Mouse (Mus musculus): ENCODE data around the gene Nanos1. TPM values are rescaled to one million over a fixed set of nuclear protein-coding genes. Genes with fewer than 3 reads are reported as not detected.
A peak's percentile ranks its signal among the peaks of the same experiment; 100 is the strongest.

The Nanos1 gene
- polyA plus RNA-seq, 1 experiment from 2014 or later = 1.6 TPM

GRCm38 (mm10) chr19:60793170-60793707 lies 37.5 kb downstream of the Nanos1 start:
- H3K36me3 ChIP-seq (ENCODE audit: control insufficient read depth, insufficient read depth, low read length) = no peaks in the 10 kb centered on the region
- no peak overlapping the region for H3K4me3 ChIP-seq (ENCODE audit: low read depth, low read length)

GRCm38 (mm10) chr19:60795244-60795643 lies 39.5 kb downstream of the Nanos1 start:
- Histone ChIP-seq H3K27ac (ENCODE audit: low read depth, low read length) (no peak overlapping the region), H3K9me3 (replicated peaks; ENCODE audit: control insufficient read depth, low read length) (no peaks in the 10 kb centered on the region), H3K4me1 (ENCODE audit: control insufficient read depth, insufficient read depth, low read length) (no peaks in the 10 kb centered on the region), H3K4me2 (no peak overlapping the region), H3K9ac (ENCODE audit: low read depth, low read length) (no peak overlapping the region), H3K27me3 (ENCODE audit: control insufficient read depth, insufficient read depth, low read length) (no peaks in the 10 kb centered on the region), H3K4me3 (ENCODE audit: low read depth, low read length) (no peak overlapping the region), H3K36me3 (ENCODE audit: control insufficient read depth, insufficient read depth, low read length) (no peaks in the 10 kb centered on the region)
- ATAC-seq (replicated peaks; ENCODE audit: insufficient number of reproducible peaks, low FRiP score, low TSS enrichment) = no peak
- 86% methylated on average over 2 of the region's 2 CpGs for WGBS (ENCODE audit: insufficient replicate concordance)

More at GRCm38 (mm10) chr19:60793170-60793707, 37.5 kb downstream of the Nanos1 start:
- peaks cover 3% of the 10 kb centered on the region; the same call in 1 of the 2 replicates for H3K4me1 ChIP-seq (ENCODE audit: control insufficient read depth, insufficient read depth, low read length)
- H3K27ac ChIP-seq (ENCODE audit: low read depth, low read length) = no peak overlapping the region
- no peak overlapping the region for H3K4me2 ChIP-seq
- H3K9me3 ChIP-seq (replicated peaks; ENCODE audit: control insufficient read depth, low read length) = no peaks in the 10 kb centered on the region
- no peak overlapping the region for H3K9ac ChIP-seq (ENCODE audit: low read depth, low read length)
- H3K27me3 ChIP-seq (ENCODE audit: control insufficient read depth, insufficient read depth, low read length) = no peaks in the 10 kb centered on the region
- no peak for ATAC-seq (replicated peaks; ENCODE audit: insufficient number of reproducible peaks, low FRiP score, low TSS enrichment)
- WGBS (ENCODE audit: insufficient replicate concordance) = 86% methylated on average over 2 of the region's 2 CpGs

DNA sequence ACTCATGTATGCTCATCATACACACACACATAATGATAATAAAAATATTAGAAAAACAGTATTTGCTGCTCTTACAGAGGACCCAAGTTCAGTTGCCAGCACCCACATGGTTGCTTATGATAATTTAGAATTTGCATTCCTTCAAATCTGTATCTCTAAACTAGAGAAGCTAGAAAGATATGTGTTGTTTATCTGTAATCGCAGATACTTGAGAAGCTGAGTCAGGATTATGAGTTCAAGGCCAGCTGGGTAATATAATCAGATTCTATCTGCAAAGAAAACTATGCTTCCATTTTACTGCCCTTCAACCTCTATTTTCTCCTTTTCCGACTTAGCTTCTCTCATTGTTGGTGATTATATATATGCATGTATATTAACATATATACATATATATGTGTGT lies 41.6 kb downstream of the Nanos1 start:
- WGBS (ENCODE audit: insufficient replicate concordance) = 77% methylated on average over 2 of the region's 2 CpGs
- H3K36me3 ChIP-seq (ENCODE audit: control insufficient read depth, insufficient read depth, low read length) = no peaks in the 10 kb centered on the region
- H3K4me2 ChIP-seq = no peak overlapping the region
- H3K9ac ChIP-seq (ENCODE audit: low read depth, low read length) = no peak overlapping the region
- no peaks in the 10 kb centered on the region for H3K27me3 ChIP-seq (ENCODE audit: control insufficient read depth, insufficient read depth, low read length)
- no peak overlapping the region for H3K27ac ChIP-seq (ENCODE audit: low read depth, low read length)
- no peak overlapping the region for H3K4me3 ChIP-seq (ENCODE audit: low read depth, low read length)
- H3K9me3 ChIP-seq (replicated peaks; ENCODE audit: control insufficient read depth, low read length) = no peaks in the 10 kb centered on the region
- ATAC-seq (replicated peaks; ENCODE audit: insufficient number of reproducible peaks, low FRiP score, low TSS enrichment) = no peak
- H3K4me1 ChIP-seq (ENCODE audit: control insufficient read depth, insufficient read depth, low read length) = no peaks in the 10 kb centered on the region

DNA sequence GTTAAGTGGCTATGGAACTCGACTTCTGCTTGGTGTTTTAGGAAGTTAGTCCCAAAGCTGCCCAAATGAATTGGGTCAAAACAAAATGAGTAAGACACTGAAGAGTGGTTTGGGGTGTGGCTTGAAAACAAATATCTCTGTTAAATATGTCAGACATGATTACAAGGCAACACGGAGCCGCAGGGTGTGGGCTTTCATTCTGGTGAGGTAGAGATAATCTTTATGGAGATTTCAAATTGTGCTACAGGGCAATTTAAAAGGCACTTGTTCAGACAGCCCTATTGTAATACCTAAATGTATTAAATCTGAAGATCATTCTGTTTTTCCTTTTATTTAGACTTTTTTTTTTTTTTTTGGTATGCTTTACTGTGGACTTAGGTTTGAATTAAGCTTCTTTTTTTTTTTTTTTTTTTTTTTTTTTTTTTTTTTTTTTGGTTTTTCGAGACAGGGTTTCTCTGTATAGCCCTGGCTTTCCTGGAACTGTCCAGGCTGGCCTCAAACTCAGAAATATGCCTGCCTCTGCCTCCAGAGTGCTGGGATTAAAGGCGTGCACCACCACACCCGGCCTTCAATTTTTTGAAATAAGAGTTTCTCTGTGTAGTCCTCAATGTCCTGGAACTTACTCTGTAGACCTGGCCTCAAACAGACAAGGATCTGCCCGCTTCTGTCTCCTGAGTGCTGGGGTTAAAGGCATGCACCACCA lies 44.2 kb downstream of the Nanos1 start:
- peak; percentile 72 for ATAC-seq (replicated peaks; ENCODE audit: insufficient number of reproducible peaks, low FRiP score, low TSS enrichment)
- no peaks in the 10 kb centered on the region for H3K27me3 ChIP-seq (ENCODE audit: control insufficient read depth, insufficient read depth, low read length)
- no peak overlapping the region for H3K9ac ChIP-seq (ENCODE audit: low read depth, low read length)
- H3K9me3 ChIP-seq (replicated peaks; ENCODE audit: control insufficient read depth, low read length) = no peaks in the 10 kb centered on the region
- H3K4me3 ChIP-seq (ENCODE audit: low read depth, low read length) = no peak overlapping the region
- H3K4me2 ChIP-seq = no peak overlapping the region
- 67% methylated on average over 7 of the region's 7 CpGs for WGBS (ENCODE audit: insufficient replicate concordance)
- H3K36me3 ChIP-seq (ENCODE audit: control insufficient read depth, insufficient read depth, low read length) = no peaks in the 10 kb centered on the region
- H3K27ac ChIP-seq (ENCODE audit: low read depth, low read length) = peak overlapping the region; percentile 55; the same call in 1 of the 2 replicates
- no peaks in the 10 kb centered on the region for H3K4me1 ChIP-seq (ENCODE audit: control insufficient read depth, insufficient read depth, low read length)

DNA sequence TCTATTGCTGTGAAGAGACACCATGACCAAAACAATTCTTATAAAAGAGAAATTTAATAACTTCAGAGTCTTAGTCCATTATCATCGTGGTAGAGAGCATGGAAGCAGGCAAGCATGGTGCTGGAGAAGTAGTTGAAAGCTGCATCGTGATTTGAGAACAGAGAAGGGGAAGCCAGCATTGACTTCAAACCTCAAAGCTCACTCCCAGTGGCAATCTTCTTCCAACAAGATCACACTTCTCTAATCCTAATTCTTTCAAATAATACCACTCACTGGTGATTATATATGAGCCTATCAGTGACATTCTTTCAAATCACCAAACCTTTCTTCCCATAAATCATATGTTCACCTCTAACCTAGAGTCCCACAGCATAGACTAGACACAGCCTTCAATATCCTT lies 49.1 kb downstream of the Nanos1 start:
- 53% methylated on average over 2 of the region's 2 CpGs for WGBS (ENCODE audit: insufficient replicate concordance)

More for the DNA sequence above, 49.1 kb downstream of the Nanos1 start:
- no peak for ATAC-seq (replicated peaks; ENCODE audit: insufficient number of reproducible peaks, low FRiP score, low TSS enrichment)
- H3K36me3 ChIP-seq (ENCODE audit: control insufficient read depth, insufficient read depth, low read length) = no peaks in the 10 kb centered on the region
- no peaks in the 10 kb centered on the region for H3K9me3 ChIP-seq (replicated peaks; ENCODE audit: control insufficient read depth, low read length)
- H3K4me2 ChIP-seq = no peak overlapping the region
- no peaks in the 10 kb centered on the region for H3K4me1 ChIP-seq (ENCODE audit: control insufficient read depth, insufficient read depth, low read length)
- H3K4me3 ChIP-seq (ENCODE audit: low read depth, low read length) = no peak overlapping the region
- H3K27me3 ChIP-seq (ENCODE audit: control insufficient read depth, insufficient read depth, low read length) = no peaks in the 10 kb centered on the region
- no peak overlapping the region for H3K27ac ChIP-seq (ENCODE audit: low read depth, low read length)
- H3K9ac ChIP-seq (ENCODE audit: low read depth, low read length) = no peak overlapping the region

Small RNA genes lying within 50 kb of the gene (microRNA-seq; reads per million reads assigned to microRNA genes)
- not detected for gene mmu-mir-3084-1 (ENCODE audit: borderline number of aligned reads)

Other genes with a start within 250 kb of the Nanos1 start
- 22.5 and 24.5 TPM in 2 replicates for gene Cacul1, start 175.0 kb upstream of the Nanos1 start, polyA plus RNA-seq (2014; fragmentation: Nextera tagmentation; extraction: Ambion mirVana)
- gene Eif3a, start 34.7 kb downstream of the Nanos1 start, polyA plus RNA-seq (2014; fragmentation: Nextera tagmentation; extraction: Ambion mirVana) = 136 and 149 TPM in 2 replicates
- 24.7 and 30.0 TPM in 2 replicates for gene Fam45a, start 55.6 kb downstream of the Nanos1 start, polyA plus RNA-seq (2014; fragmentation: Nextera tagmentation; extraction: Ambion mirVana)
- gene Sfxn4, start 105.5 kb downstream of the Nanos1 start, polyA plus RNA-seq (2014; fragmentation: Nextera tagmentation; extraction: Ambion mirVana) = 6.9 and 7.3 TPM in 2 replicates
- 205 and 208 TPM in 2 replicates for gene Prdx3, start 118.6 kb downstream of the Nanos1 start, polyA plus RNA-seq (2014; fragmentation: Nextera tagmentation; extraction: Ambion mirVana)
- 4.7 and 4.9 TPM in 2 replicates for gene Grk5, start 133.8 kb downstream of the Nanos1 start, polyA plus RNA-seq (2014; fragmentation: Nextera tagmentation; extraction: Ambion mirVana)